Mouse (Mus musculus) megakaryocyte, embryonic 14.5 days (primary cell): ENCODE measurements around the gene Xrn2. TPM values are rescaled to one million over a fixed set of nuclear protein-coding genes. Genes with fewer than 3 reads are reported as not detected.

Experiments
- H3K27me3 ChIP-seq: replicated peaks from 2 replicates; pipeline ENCODE3; 2012; ENCODE audit warnings: inconsistent platforms
- H3K36me3 ChIP-seq: replicated peaks from 2 replicates; pipeline ENCODE3; 2012; ENCODE audit warnings: low read length, inconsistent platforms, mixed read lengths
- H3K4me1 ChIP-seq: 2 replicates; pipeline ENCODE4 v1.6.1; 2012; ENCODE audit warnings: inconsistent platforms
- H3K4me3 ChIP-seq: replicated peaks from 2 replicates; pipeline ENCODE3; 2012; ENCODE audit warnings: moderate library complexity, mild to moderate bottlenecking, inconsistent platforms
- H3K9me3 ChIP-seq: 2 replicates; pipeline ENCODE4 v1.6.1; 2012; ENCODE audit warnings: inconsistent platforms
- FLI1 ChIP-seq: IDR thresholded peaks from 2 replicates; pipeline ENCODE4 v1.6.1; 2012; ENCODE audit warnings: low read length, inconsistent platforms, mixed read lengths
- GATA1 ChIP-seq: IDR thresholded peaks from 3 replicates; pipeline ENCODE4 v1.6.1; 2012; ENCODE audit warnings: mixed read lengths, low read length, inconsistent platforms, borderline replicate concordance
- polyA plus RNA-seq: library from polyadenylated mRNA; stranded (reverse); fragments of >175 nt; gene quantifications from 2 replicates; pipeline ENCODE4 v1.2.3, GENCODE M21; 2012; ENCODE audit warnings: low replicate concordance; ENCODE audit not compliant: insufficient read depth

Xrn2 gene
- polyA plus RNA-seq, 1 experiment = 2.8 TPM

- Histone ChIP-seq H3K4me1 (peaks cover 28% of the 10 kb centered on the region), H3K4me3 (peak within 1 kb of the TSS; percentile 92), H3K27me3 (peaks cover 67% of the 10 kb centered on the region), H3K9me3 (no peaks in the 10 kb centered on the region), H3K36me3 (no peaks in the 10 kb centered on the region)
- TF ChIP-seq GATA1 (no peak), FLI1 (no peak)
Observed at GRCm38 (mm10) chr2:147085072-147085870, 72.5 kb downstream of the Xrn2 start, which contains the start of gene Nkx2-4. Gene Nkx2-4, minus strand, starts transcription at chr2:147085445.

DNA sequence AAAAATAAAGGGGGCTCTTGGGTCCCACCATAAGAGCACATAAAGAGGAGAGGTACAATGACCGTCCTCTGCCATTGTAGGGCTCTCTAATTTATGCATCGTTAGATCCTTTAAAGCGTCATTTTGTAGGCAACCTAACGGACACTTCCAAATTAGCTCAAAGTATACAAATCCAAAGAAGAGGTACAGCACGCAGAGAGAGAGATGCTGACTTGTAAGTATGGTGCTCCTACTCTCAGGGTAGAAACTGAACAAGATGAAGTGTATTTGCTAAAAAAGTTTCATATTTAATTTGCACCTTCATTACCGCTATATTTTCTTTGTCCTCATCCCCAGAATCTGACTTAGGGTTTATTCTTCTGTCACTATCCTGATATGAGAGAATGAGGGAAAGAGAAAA lies 73.1 kb downstream of the Xrn2 start:
- Histone ChIP-seq H3K4me1 (peaks cover 28% of the 10 kb centered on the region), H3K36me3 (no peaks in the 10 kb centered on the region), H3K27me3 (peaks cover 66% of the 10 kb centered on the region), H3K4me3 (no peak overlapping the region), H3K9me3 (no peaks in the 10 kb centered on the region)
- TF ChIP-seq FLI1 (no peak), GATA1 (no peak)

GRCm38 (mm10) chr2:147086441-147086840 lies 73.6 kb downstream of the Xrn2 start:
- TF ChIP-seq GATA1 (no peak), FLI1 (no peak)
- H3K4me1 ChIP-seq = peaks cover 25% of the 10 kb centered on the region
- H3K9me3 ChIP-seq = no peaks in the 10 kb centered on the region
- H3K36me3 ChIP-seq = no peaks in the 10 kb centered on the region
- no peak overlapping the region for H3K4me3 ChIP-seq
- H3K27me3 ChIP-seq = peaks cover 61% of the 10 kb centered on the region

DNA sequence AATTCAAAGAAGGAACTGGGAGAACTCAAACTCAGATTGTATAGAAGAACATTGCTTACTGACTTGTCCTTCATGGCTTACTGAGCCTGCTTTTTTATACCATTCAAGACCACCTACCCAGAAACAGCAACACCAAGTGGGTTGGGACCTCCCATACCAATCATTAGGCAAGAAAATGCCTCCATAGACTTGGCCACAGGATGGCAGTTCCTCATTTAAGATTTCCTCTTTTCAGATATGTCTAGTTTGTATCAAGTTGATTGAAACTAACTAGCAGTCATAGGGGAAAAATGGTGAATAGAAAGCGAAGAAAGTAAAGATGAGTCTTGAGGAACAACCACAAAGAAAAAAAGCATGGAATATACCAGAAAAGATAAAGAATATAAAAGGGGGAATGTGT lies 106.9 kb downstream of the Xrn2 start:
- H3K36me3 ChIP-seq = no peaks in the 10 kb centered on the region
- no peaks in the 10 kb centered on the region for H3K9me3 ChIP-seq
- H3K27me3 ChIP-seq = peaks cover 5% of the 10 kb centered on the region
- no peaks in the 10 kb centered on the region for H3K4me1 ChIP-seq
- no peak overlapping the region for H3K4me3 ChIP-seq
- TF ChIP-seq GATA1 = no peak
- TF ChIP-seq FLI1 = no peak

- no peak for TF ChIP-seq GATA1
- no peak for TF ChIP-seq FLI1
- H3K4me1 ChIP-seq = no peaks in the 10 kb centered on the region
- H3K27me3 ChIP-seq = peaks cover 2% of the 10 kb centered on the region
- no peaks in the 10 kb centered on the region for H3K36me3 ChIP-seq
- H3K9me3 ChIP-seq = no peaks in the 10 kb centered on the region
- H3K4me3 ChIP-seq = no peak overlapping the region
Observed at GRCm38 (mm10) chr2:147127366-147127765, 114.6 kb downstream of the Xrn2 start.

Other genes with a start within 250 kb of the Xrn2 start
- gene Kiz, start 157.1 kb upstream of the Xrn2 start, polyA plus RNA-seq = 0.77 and 3.5 TPM in 2 replicates
- gene Nkx2-4, start 72.4 kb downstream of the Xrn2 start, polyA plus RNA-seq = not detected in 2 replicates
- gene Nkx2-2, start 181.2 kb downstream of the Xrn2 start, polyA plus RNA-seq = not detected in 2 replicates